Mouse (Mus musculus) right cerebral cortex, postnatal 10 days (tissue): ENCODE measurements around the gene Gm21985.
A peak's percentile ranks its signal among the peaks of the same experiment; 100 is the strongest.
"Not testable (repeated sequence)": the region's sequence is repeated elsewhere in the genome, so short reads cannot be mapped to it uniquely, and the experiment has no call there.

Source experiments
- DNase-seq, 2 experiments: peaks; one replicate each; pipeline ENCODE4 v3.0.0; 2021; ENCODE audit warnings: low spot score in 2 of 2

The Gm21985 gene

GRCm38 (mm10) chr2:112391346-112392000 lies 125.4 kb downstream of the Gm21985 start:
- no peak for DNase-seq

- DNase-seq, result no peak
These were observed 126.6 kb downstream of the Gm21985 start for GRCm38 (mm10) chr2:112392689-112393088.

GRCm38 (mm10) chr2:112393958-112394357 lies 127.8 kb downstream of the Gm21985 start:
- DNase-seq, result no peak

- no peak for DNase-seq
These were observed 130.5 kb downstream of the Gm21985 start for GRCm38 (mm10) chr2:112396649-112397048.

- no peak for DNase-seq
These were observed 140.9 kb downstream of the Gm21985 start for GRCm38 (mm10) chr2:112407030-112407429.

- DNase-seq, result no peak
These were observed 159.2 kb downstream of the Gm21985 start for GRCm38 (mm10) chr2:112425308-112425707.

- not testable (repeated sequence) for DNase-seq
These were observed 162.4 kb downstream of the Gm21985 start for GRCm38 (mm10) chr2:112428534-112428933.

- DNase-seq, result no peak
These were observed 163.6 kb downstream of the Gm21985 start for GRCm38 (mm10) chr2:112429665-112430064.

- no peak for DNase-seq
These were observed 164.3 kb downstream of the Gm21985 start for GRCm38 (mm10) chr2:112430403-112430802.

- no peak for DNase-seq
These were observed 166.4 kb downstream of the Gm21985 start for GRCm38 (mm10) chr2:112432523-112432922.

- DNase-seq, result no peak
These were observed 167.2 kb downstream of the Gm21985 start for GRCm38 (mm10) chr2:112433359-112433758.

GRCm38 (mm10) chr2:112436292-112436691 lies 170.2 kb downstream of the Gm21985 start:
- no peak for DNase-seq

GRCm38 (mm10) chr2:112437589-112437988 lies 171.5 kb downstream of the Gm21985 start:
- DNase-seq, result no peak

GRCm38 (mm10) chr2:112443491-112443890 lies 177.4 kb downstream of the Gm21985 start:
- no peak for DNase-seq

GRCm38 (mm10) chr2:112445511-112445910 lies 179.4 kb downstream of the Gm21985 start:
- no peak for DNase-seq

- DNase-seq, result not testable (repeated sequence)
These were observed 181.9 kb downstream of the Gm21985 start for GRCm38 (mm10) chr2:112448046-112448445.

- DNase-seq, result no peak
These were observed 182.5 kb downstream of the Gm21985 start for GRCm38 (mm10) chr2:112448510-112449059.

- peak in 1 of 2 experiments; percentile 32 for DNase-seq
These were observed 183.6 kb downstream of the Gm21985 start for GRCm38 (mm10) chr2:112449597-112450296.

GRCm38 (mm10) chr2:112452513-112452912 lies 186.4 kb downstream of the Gm21985 start:
- not testable (repeated sequence) for DNase-seq

GRCm38 (mm10) chr2:112454125-112454861 lies 188.2 kb downstream of the Gm21985 start:
- DNase-seq, result no peak

GRCm38 (mm10) chr2:112454862-112455564 lies 188.9 kb downstream of the Gm21985 start, which contains the start of gene Emc7:
Emc7 (plus strand) TSS chr2:112454997.
- DNase-seq, result peak; percentile 97 to 98
